Mouse (Mus musculus) MEL (cell line): Measurements from ENCODE around the gene Vav3. TPM values are rescaled to one million over a fixed set of nuclear protein-coding genes. Genes with fewer than 3 reads are reported as not detected.

Source experiments
- DNase-seq: peaks from one replicate; pipeline ENCODE4 v3.0.0; 2011; ENCODE audit warnings: low read depth, low spot score
- H3K27ac ChIP-seq: 2 replicates; pipeline ENCODE4 v1.5.1; 2012; ENCODE audit warnings: low read depth, mild to moderate bottlenecking, control low read depth, low read length, moderate library complexity; ENCODE audit not compliant: control insufficient read depth
- H3K27me3 ChIP-seq, 2 experiments: fragments of 150-350 bp in 1 of 2; sonication (generic) in 1 of 2; 2 replicates each; pipeline ENCODE4 v1.6.1; 2012; ENCODE audit warnings: low read length in 2 of 2, mild to moderate bottlenecking in 2 of 2, improper control_type of control experiment in 1 of 2, moderate library complexity in 1 of 2; ENCODE audit not compliant: insufficient read depth in 2 of 2, control insufficient read depth in 1 of 2
- H3K36me3 ChIP-seq, 2 experiments: 2 replicates each; pipeline ENCODE4 v1.6.1; 2012 to 2014; ENCODE audit warnings: low read length in 2 of 2, improper control_type of control experiment in 1 of 2, inconsistent platforms in 1 of 2, mild to moderate bottlenecking in 1 of 2; ENCODE audit not compliant: insufficient read depth in 2 of 2, control insufficient read depth in 1 of 2
- H3K4me1 ChIP-seq, 2 experiments: fragments of 150-350 bp in 1 of 2; sonication (generic) in 1 of 2; 2 replicates each; pipeline ENCODE4 v1.6.1; 2012; ENCODE audit warnings: low read length in 2 of 2, improper control_type of control experiment in 1 of 2, mild to moderate bottlenecking in 1 of 2; ENCODE audit not compliant: insufficient read depth in 2 of 2, control insufficient read depth in 1 of 2
- H3K4me3 ChIP-seq, 2 experiments: fragments of 150-350 bp in 1 of 2; sonication (generic) in 1 of 2; 2 replicates each; pipeline ENCODE4 v1.5.1; 2012; ENCODE audit warnings: low read depth in 2 of 2, low read length in 2 of 2, mild to moderate bottlenecking in 2 of 2, moderate library complexity in 2 of 2, control low read depth in 1 of 2, improper control_type of control experiment in 1 of 2; ENCODE audit not compliant: control insufficient read depth in 1 of 2, insufficient read depth in 1 of 2
- H3K79me2 ChIP-seq: 2 replicates; pipeline ENCODE4 v1.6.1; 2012; ENCODE audit warnings: mild to moderate bottlenecking, low read length, moderate library complexity; ENCODE audit not compliant: control insufficient read depth, poor library complexity, insufficient read depth
- H3K9ac ChIP-seq: 2 replicates; pipeline ENCODE4 v1.6.1; 2012; ENCODE audit warnings: low read depth, mild to moderate bottlenecking, control low read depth, low read length, moderate library complexity; ENCODE audit not compliant: control insufficient read depth, poor library complexity, severe bottlenecking
- H3K9me3 ChIP-seq: fragments of 150-350 bp; sonication (generic); replicated peaks from 2 replicates; pipeline ENCODE4 v1.6.1; 2012; ENCODE audit warnings: mild to moderate bottlenecking, low read length, improper control_type of control experiment, moderate library complexity; ENCODE audit not compliant: insufficient read depth
- BHLHE40 ChIP-seq: IDR thresholded peaks from 2 replicates; pipeline ENCODE4 v1.6.1; 2012; ENCODE audit warnings: low read depth, mild to moderate bottlenecking, inconsistent platforms, low read length, improper control_type of control experiment, borderline replicate concordance
- CHD2 ChIP-seq: IDR thresholded peaks from 2 replicates; pipeline ENCODE4 v1.6.1; 2011; ENCODE audit warnings: low read length, improper control_type of control experiment
- CTCF ChIP-seq, 3 experiments: IDR thresholded peaks in 2 of 3; conservative IDR thresholded peaks in 1 of 3; 2 replicates each; pipeline ENCODE4 v1.5.1; 2011 to 2012; ENCODE audit warnings: low read length in 3 of 3, low read depth in 2 of 3, mild to moderate bottlenecking in 2 of 3, improper control_type of control experiment in 1 of 3, inconsistent platforms in 1 of 3, mixed read lengths in 1 of 3, moderate library complexity in 1 of 3; ENCODE audit not compliant: control insufficient read depth in 1 of 3, insufficient read depth in 1 of 3, poor library complexity in 1 of 3, severe bottlenecking in 1 of 3
- E2F4 ChIP-seq: IDR thresholded peaks from 2 replicates; pipeline ENCODE4 v1.6.1; 2011; ENCODE audit warnings: low read depth, low read length, improper control_type of control experiment, borderline replicate concordance
- EP300 ChIP-seq, 2 experiments: IDR thresholded peaks; 2 replicates each; pipeline ENCODE4 v1.6.1; 2011; ENCODE audit warnings: improper control_type of control experiment in 2 of 2, low read length in 2 of 2, low read depth in 1 of 2, mild to moderate bottlenecking in 1 of 2
- GABPA ChIP-seq: IDR thresholded peaks from 2 replicates; pipeline ENCODE4 v1.6.1; 2012; ENCODE audit warnings: low read depth, mild to moderate bottlenecking, inconsistent platforms, low read length, improper control_type of control experiment, moderate library complexity
- GATA1 ChIP-seq: IDR thresholded peaks from 2 replicates; pipeline ENCODE4 v1.6.1; 2011; ENCODE audit warnings: low read depth, low read length, improper control_type of control experiment
- HCFC1 ChIP-seq: IDR thresholded peaks from 2 replicates; pipeline ENCODE4 v1.6.1; 2012; ENCODE audit warnings: low read depth, mild to moderate bottlenecking, inconsistent platforms, low read length, improper control_type of control experiment, moderate library complexity
- JUND ChIP-seq: IDR thresholded peaks from 2 replicates; pipeline ENCODE4 v1.6.1; 2011; ENCODE audit warnings: low read depth, mild to moderate bottlenecking, improper control_type of control experiment, low read length
- KAT2A ChIP-seq: conservative IDR thresholded peaks from 2 replicates; pipeline ENCODE4 v1.6.1; 2012; ENCODE audit warnings: low read depth, low read length, improper control_type of control experiment, inconsistent platforms
- MAFK ChIP-seq: IDR thresholded peaks from 2 replicates; pipeline ENCODE4 v1.6.1; 2011; ENCODE audit warnings: low read depth, mild to moderate bottlenecking, low read length, improper control_type of control experiment, borderline replicate concordance
- MAZ ChIP-seq: IDR thresholded peaks from 2 replicates; pipeline ENCODE4 v1.6.1; 2012; ENCODE audit warnings: low read depth, mild to moderate bottlenecking, inconsistent platforms, low read length, improper control_type of control experiment
- MEF2A ChIP-seq: IDR thresholded peaks from 2 replicates; pipeline ENCODE4 v1.6.1; 2014; ENCODE audit warnings: low read depth, mild to moderate bottlenecking, inconsistent platforms, low read length, improper control_type of control experiment; ENCODE audit not compliant: poor library complexity, insufficient replicate concordance, severe bottlenecking; ENCODE audit errors: extremely low read depth
- MXI1 ChIP-seq: IDR thresholded peaks from 2 replicates; pipeline ENCODE4 v1.6.1; 2011; ENCODE audit warnings: mild to moderate bottlenecking, low read depth, low read length, improper control_type of control experiment
- NELFE ChIP-seq: IDR thresholded peaks from 2 replicates; pipeline ENCODE4 v1.6.1; 2011; ENCODE audit warnings: low read depth, low read length, improper control_type of control experiment
- NRF1 ChIP-seq: IDR thresholded peaks from 2 replicates; pipeline ENCODE4 v1.6.1; 2014; ENCODE audit warnings: low read depth, mild to moderate bottlenecking, inconsistent platforms, low read length, improper control_type of control experiment, moderate library complexity; ENCODE audit not compliant: poor library complexity, insufficient read depth, severe bottlenecking
- POLR2A ChIP-seq, 2 experiments: IDR thresholded peaks; 2 replicates each; pipeline ENCODE4 v1.6.1; 2011 to 2012; ENCODE audit warnings: low read length in 2 of 2, mild to moderate bottlenecking in 2 of 2, control low read depth in 1 of 2, improper control_type of control experiment in 1 of 2, low read depth in 1 of 2, moderate library complexity in 1 of 2; ENCODE audit not compliant: control insufficient read depth in 1 of 2, insufficient read depth in 1 of 2, poor library complexity in 1 of 2
- POLR2AphosphoS2 ChIP-seq: IDR thresholded peaks from 2 replicates; pipeline ENCODE4 v1.6.1; 2011; ENCODE audit warnings: low read length, improper control_type of control experiment
- RAD21 ChIP-seq: IDR thresholded peaks from 2 replicates; pipeline ENCODE4 v1.6.1; 2011; ENCODE audit warnings: mild to moderate bottlenecking, low read depth, low read length, improper control_type of control experiment
- RCOR1 ChIP-seq: IDR thresholded peaks from 2 replicates; pipeline ENCODE4 v1.6.1; 2012; ENCODE audit warnings: low read depth, mild to moderate bottlenecking, inconsistent platforms, low read length, improper control_type of control experiment
- TBP ChIP-seq: IDR thresholded peaks from 2 replicates; pipeline ENCODE4 v1.8.0; 2011; ENCODE audit warnings: low read depth, low read length, improper control_type of control experiment
- UBTF ChIP-seq: IDR thresholded peaks from 2 replicates; pipeline ENCODE4 v1.6.1; 2012; ENCODE audit warnings: low read depth, mild to moderate bottlenecking, inconsistent platforms, low read length, improper control_type of control experiment, moderate library complexity, borderline replicate concordance; ENCODE audit not compliant: insufficient read depth
- USF2 ChIP-seq, 2 experiments: IDR thresholded peaks; 2 replicates each; pipeline ENCODE4 v1.6.1; 2011 to 2012; ENCODE audit warnings: improper control_type of control experiment in 2 of 2, low read length in 2 of 2, borderline replicate concordance in 1 of 2, inconsistent platforms in 1 of 2, low read depth in 1 of 2, mild to moderate bottlenecking in 1 of 2; ENCODE audit not compliant: insufficient read depth in 1 of 2
- ZC3H11A ChIP-seq: IDR thresholded peaks from 2 replicates; pipeline ENCODE4 v1.6.1; 2012; ENCODE audit warnings: low read depth, mild to moderate bottlenecking, inconsistent platforms, low read length, improper control_type of control experiment
- polyA plus RNA-seq, 2 experiments: library from polyadenylated mRNA; stranded (reverse) in 1 of 2; unstranded in 1 of 2; fragments of >175 nt in 1 of 2; fragments of >200 nt in 1 of 2; gene quantifications; 2 replicates each; pipeline versions ENCODE4 v1.2.1 to v1.2.4; 2012; ENCODE audit warnings: low replicate concordance in 2 of 2, low read depth in 1 of 2; ENCODE audit not compliant: insufficient read length in 2 of 2, insufficient read depth in 1 of 2, missing spikeins in 1 of 2
- total RNA-seq: library from RNA; depleted of rRNA; stranded (reverse); fragments of 300-350 nt; gene quantifications from 2 replicates; pipeline ENCODE4 v1.2.3, GENCODE M21; 2012

The Vav3 gene
- total and polyA plus RNA-seq, 3 experiments = not detected

DNA sequence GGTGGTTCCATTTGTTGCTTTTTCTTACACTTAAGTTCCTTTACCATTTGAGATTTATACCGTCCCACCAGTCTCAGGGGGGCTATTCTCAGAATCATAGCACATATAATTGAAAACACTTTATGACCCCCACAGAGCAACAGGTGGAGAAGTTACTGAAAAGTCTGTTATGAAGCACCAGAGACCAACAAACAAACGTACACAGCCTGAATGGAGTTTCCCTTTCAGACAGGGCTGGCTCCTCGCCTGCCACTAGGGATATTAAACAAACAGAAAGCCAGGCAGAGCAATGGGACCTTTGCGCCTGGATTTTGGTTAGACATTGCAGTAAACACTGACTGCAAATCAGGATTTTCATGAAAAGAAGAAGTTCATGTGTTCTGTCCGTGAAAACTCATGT, 341.4 kb downstream of the Vav3 start:
- Histone ChIP-seq H3K27me3 (no peaks in the 10 kb centered on the region), H3K9me3 (no peaks in the 10 kb centered on the region), H3K4me3 (no peak overlapping the region), H3K79me2 (no peaks in the 10 kb centered on the region), H3K4me1 (no peaks in the 10 kb centered on the region), H3K36me3 (no peaks in the 10 kb centered on the region), H3K9ac (no peak overlapping the region), H3K27ac (no peak overlapping the region)
- no peak for DNase-seq
- TF ChIP-seq NRF1 (no peak), JUND (no peak), UBTF (no peak), RAD21 (no peak), E2F4 (no peak), KAT2A (no peak), CHD2 (no peak), POLR2A (IDR thresholded peaks at IDR 0.05; ENCODE audit: control insufficient read depth in 1 of 2, insufficient read depth in 1 of 2, low read depth in 1 of 2, low read length in 2 of 2, poor library complexity in 1 of 2) (no peak), POLR2AphosphoS2 (no peak), EP300 (IDR thresholded peaks at IDR 0.05; ENCODE audit: low read depth in 1 of 2, low read length in 2 of 2) (no peak), NELFE (no peak), MAFK (no peak), MXI1 (no peak), GABPA (no peak), BHLHE40 (no peak)

DNA sequence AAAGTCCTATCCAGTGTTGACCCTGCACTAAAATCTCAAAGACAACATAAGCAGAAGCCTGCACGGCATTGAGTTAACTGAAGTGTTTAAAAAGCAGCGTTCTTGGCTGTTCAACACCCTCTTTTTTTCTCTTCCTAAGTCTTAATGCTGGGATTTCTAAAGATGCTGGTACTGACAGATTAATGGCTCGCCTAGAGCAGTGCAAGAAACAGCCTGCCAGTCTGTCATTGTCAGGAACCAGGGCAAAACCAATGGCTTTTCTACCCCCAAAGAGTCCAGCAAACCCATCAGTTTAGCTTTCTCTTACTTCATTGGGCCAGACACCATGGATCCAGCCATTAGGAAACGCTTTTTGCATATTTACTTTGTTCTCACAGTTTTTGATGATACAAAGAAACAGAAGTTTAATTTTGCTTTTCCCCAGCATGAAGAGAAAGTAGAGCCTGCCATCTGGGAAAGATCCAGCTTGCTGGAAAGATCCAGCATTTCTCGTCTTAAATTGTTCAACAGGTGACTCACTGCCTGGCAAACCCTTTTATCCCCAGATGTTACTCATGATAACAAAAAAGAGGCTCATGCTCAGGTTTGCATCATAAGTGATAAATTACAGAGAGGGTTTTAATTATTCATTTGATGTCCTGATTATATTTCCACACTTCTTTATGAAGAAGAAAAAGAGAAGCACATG, 343.3 kb downstream of the Vav3 start:
- H3K36me3 ChIP-seq = no peaks in the 10 kb centered on the region
- no peak for TF ChIP-seq RAD21

DNA sequence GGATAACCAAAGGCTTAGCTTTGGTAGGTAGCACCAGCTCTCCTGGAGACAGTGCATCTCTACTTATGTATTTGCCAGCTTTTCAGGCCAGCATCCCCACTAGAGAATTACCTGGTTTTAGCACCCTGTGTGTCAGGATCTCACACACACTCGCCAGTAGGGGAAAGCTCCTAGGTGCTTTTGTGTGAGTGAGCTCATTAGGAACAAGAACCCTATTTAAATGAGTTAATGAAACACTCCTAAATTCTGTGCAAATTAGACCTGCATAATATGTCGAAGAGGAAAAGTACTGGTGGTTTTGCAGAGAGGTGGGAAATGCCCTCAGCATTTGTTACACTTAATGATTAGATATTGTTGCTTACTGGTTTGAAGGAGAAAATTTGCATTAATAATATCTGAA, 350.1 kb downstream of the Vav3 start:
- Histone ChIP-seq H3K4me3 (no peak overlapping the region), H3K27ac (no peak overlapping the region), H3K9me3 (no peaks in the 10 kb centered on the region), H3K36me3 (no peaks in the 10 kb centered on the region), H3K9ac (no peak overlapping the region), H3K4me1 (no peaks in the 10 kb centered on the region), H3K79me2 (no peaks in the 10 kb centered on the region), H3K27me3 (no peaks in the 10 kb centered on the region)
- no peak for DNase-seq
- TF ChIP-seq NELFE (no peak), EP300 (IDR thresholded peaks at IDR 0.05; ENCODE audit: low read depth in 1 of 2, low read length in 2 of 2) (no peak), RCOR1 (no peak), ZC3H11A (no peak), MAZ (no peak), MEF2A (no peak), CTCF (IDR thresholded peaks at IDR 0.05 in 2 of 3, conservative IDR thresholded peaks at IDR 0.05 in 1 of 3; ENCODE audit: control insufficient read depth in 1 of 3, insufficient read depth in 1 of 3, low read depth in 2 of 3, low read length in 3 of 3, poor library complexity in 1 of 3, severe bottlenecking in 1 of 3) (no peak), E2F4 (no peak), USF2 (IDR thresholded peaks at IDR 0.05; ENCODE audit: borderline replicate concordance in 1 of 2, insufficient read depth in 1 of 2, low read depth in 1 of 2, low read length in 2 of 2) (no peak), JUND (no peak), CHD2 (no peak), GABPA (no peak), KAT2A (no peak), HCFC1 (no peak), TBP (no peak), GATA1 (no peak), MAFK (no peak)

More for the DNA sequence above, 343.3 kb downstream of the Vav3 start:
- DNase-seq = no peak
- no peaks in the 10 kb centered on the region for H3K9me3 ChIP-seq
- H3K27me3 ChIP-seq = no peaks in the 10 kb centered on the region
- no peak overlapping the region for H3K9ac ChIP-seq
- H3K27ac ChIP-seq = no peak overlapping the region
- H3K79me2 ChIP-seq = no peaks in the 10 kb centered on the region
- no peaks in the 10 kb centered on the region for H3K4me1 ChIP-seq
- H3K4me3 ChIP-seq = no peak overlapping the region
